Mouse (Mus musculus): ENCODE data around the gene Capn8. TPM values are rescaled to one million over a fixed set of nuclear protein-coding genes. Genes with fewer than 3 reads are reported as not detected.

Capn8 gene
- polyA plus RNA-seq, 1 experiment: 0.03 TPM

- no peak for DNase-seq
- WGBS: 62% methylated on average over 16 of the region's 16 CpGs
- Histone ChIP-seq H3K4me1 (ENCODE audit: control insufficient read depth, insufficient read depth, low read length) (no peaks in the 10 kb centered on the region), H3K27me3 (replicated peaks; ENCODE audit: control insufficient read depth, insufficient read depth, low read length) (no peaks in the 10 kb centered on the region), H3K27ac (ENCODE audit: insufficient read depth, low read depth, low read length) (no peak overlapping the region), H3K36me3 (ENCODE audit: control insufficient read depth, insufficient read depth, low read length) (no peaks in the 10 kb centered on the region), H3K4me3 (ENCODE audit: insufficient read depth, low read depth, low read length) (no peak overlapping the region)
- no peak for TF ChIP-seq CTCF (conservative IDR thresholded peaks at IDR 0.05; ENCODE audit: insufficient read depth, insufficient read length, low read depth, low read length)
- TF ChIP-seq POLR2A (IDR thresholded peaks at IDR 0.05; ENCODE audit: low read depth, low read length): no peak
Observed at GRCm38 (mm10) chr1:182618200-182618947, 53.6 kb downstream of the Capn8 start.

GRCm38 (mm10) chr1:182620470-182620869 lies 55.7 kb downstream of the Capn8 start:
- Histone ChIP-seq H3K36me3 (ENCODE audit: control insufficient read depth, insufficient read depth, low read length) (no peaks in the 10 kb centered on the region), H3K27ac (ENCODE audit: insufficient read depth, low read depth, low read length) (no peak overlapping the region), H3K4me1 (ENCODE audit: control insufficient read depth, insufficient read depth, low read length) (no peaks in the 10 kb centered on the region), H3K4me3 (ENCODE audit: insufficient read depth, low read depth, low read length) (no peak overlapping the region), H3K27me3 (replicated peaks; ENCODE audit: control insufficient read depth, insufficient read depth, low read length) (no peaks in the 10 kb centered on the region)
- WGBS: 59% methylated on average over 4 of the region's 4 CpGs
- no peak for DNase-seq
- no peak for TF ChIP-seq CTCF (conservative IDR thresholded peaks at IDR 0.05; ENCODE audit: insufficient read depth, insufficient read length, low read depth, low read length)

DNA sequence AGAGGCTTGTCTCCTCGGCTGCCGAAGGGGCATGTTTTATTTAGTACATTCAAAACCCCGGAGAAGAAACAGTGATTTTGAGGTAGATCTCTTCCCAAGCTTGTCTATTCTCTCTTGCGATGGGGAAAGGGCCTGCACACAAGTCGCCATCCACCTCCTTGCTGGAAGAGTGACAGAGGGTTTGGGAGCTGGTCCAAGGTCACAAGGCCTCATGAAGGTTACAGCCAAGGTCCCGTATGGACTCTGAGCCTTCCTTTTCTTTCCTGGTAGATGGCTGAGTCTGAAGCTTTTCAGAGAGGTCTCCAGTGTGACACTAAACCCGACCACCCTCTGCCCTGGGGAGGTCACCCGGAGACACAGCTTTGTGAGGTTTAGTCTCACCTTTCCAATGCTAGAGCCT lies 56.4 kb downstream of the Capn8 start:
- no peak overlapping the region for H3K4me3 ChIP-seq (ENCODE audit: insufficient read depth, low read depth, low read length)
- no peak overlapping the region for H3K27ac ChIP-seq (ENCODE audit: insufficient read depth, low read depth, low read length)
- H3K36me3 ChIP-seq (ENCODE audit: control insufficient read depth, insufficient read depth, low read length): no peaks in the 10 kb centered on the region
- H3K27me3 ChIP-seq (replicated peaks; ENCODE audit: control insufficient read depth, insufficient read depth, low read length): no peaks in the 10 kb centered on the region
- TF ChIP-seq CTCF (conservative IDR thresholded peaks at IDR 0.05; ENCODE audit: insufficient read depth, insufficient read length, low read depth, low read length) (no peak), POLR2A (IDR thresholded peaks at IDR 0.05; ENCODE audit: low read depth, low read length) (no peak)
- DNase-seq: peak; percentile 48
- H3K4me1 ChIP-seq (ENCODE audit: control insufficient read depth, insufficient read depth, low read length): no peaks in the 10 kb centered on the region
- 76% methylated on average over 8 of the region's 8 CpGs for WGBS

- no peaks in the 10 kb centered on the region for H3K36me3 ChIP-seq (ENCODE audit: control insufficient read depth, insufficient read depth, low read length)
- H3K4me3 ChIP-seq (ENCODE audit: insufficient read depth, low read depth, low read length): no peak overlapping the region
- WGBS: 42% methylated on average over 1 of the region's 1 CpGs
- DNase-seq: no peak
- H3K4me1 ChIP-seq (ENCODE audit: control insufficient read depth, insufficient read depth, low read length): no peaks in the 10 kb centered on the region
- TF ChIP-seq POLR2A (IDR thresholded peaks at IDR 0.05; ENCODE audit: low read depth, low read length) (no peak), CTCF (conservative IDR thresholded peaks at IDR 0.05; ENCODE audit: insufficient read depth, insufficient read length, low read depth, low read length) (no peak)
- no peaks in the 10 kb centered on the region for H3K27me3 ChIP-seq (replicated peaks; ENCODE audit: control insufficient read depth, insufficient read depth, low read length)
- no peak overlapping the region for H3K27ac ChIP-seq (ENCODE audit: insufficient read depth, low read depth, low read length)
Observed at GRCm38 (mm10) chr1:182626197-182626596, 61.4 kb downstream of the Capn8 start.

DNA sequence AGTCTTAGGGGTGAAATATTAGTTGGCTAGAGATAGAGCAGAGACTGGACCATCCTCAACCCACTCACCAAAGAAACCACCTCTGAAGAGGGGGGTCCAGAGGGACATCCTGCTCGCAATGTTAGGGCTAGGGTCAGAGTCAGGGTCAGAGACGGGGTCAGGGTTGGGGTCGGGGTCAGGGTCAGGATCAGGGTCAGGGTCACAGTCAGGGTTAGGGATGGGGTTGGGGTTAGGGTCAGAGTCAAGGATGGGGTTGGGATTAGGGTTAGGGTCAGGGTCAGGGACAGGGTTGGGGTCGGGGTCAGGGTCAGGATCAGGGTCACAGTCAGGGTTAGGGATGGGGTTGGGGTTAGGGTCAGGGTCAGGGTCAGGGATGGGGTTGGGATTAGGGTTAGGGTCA lies 64.4 kb downstream of the Capn8 start:
- WGBS: 92% methylated on average over 4 of the region's 4 CpGs
- no peaks in the 10 kb centered on the region for H3K36me3 ChIP-seq (ENCODE audit: control insufficient read depth, insufficient read depth, low read length)
- no peak overlapping the region for H3K27ac ChIP-seq (ENCODE audit: insufficient read depth, low read depth, low read length)
- H3K4me3 ChIP-seq (ENCODE audit: insufficient read depth, low read depth, low read length): no peak overlapping the region
- TF ChIP-seq POLR2A (IDR thresholded peaks at IDR 0.05; ENCODE audit: low read depth, low read length) (no peak), CTCF (conservative IDR thresholded peaks at IDR 0.05; ENCODE audit: insufficient read depth, insufficient read length, low read depth, low read length) (no peak)
- H3K4me1 ChIP-seq (ENCODE audit: control insufficient read depth, insufficient read depth, low read length): no peaks in the 10 kb centered on the region
- DNase-seq: no peak
- no peaks in the 10 kb centered on the region for H3K27me3 ChIP-seq (replicated peaks; ENCODE audit: control insufficient read depth, insufficient read depth, low read length)

- no peak for DNase-seq
- H3K4me1 ChIP-seq (ENCODE audit: control insufficient read depth, insufficient read depth, low read length): no peaks in the 10 kb centered on the region
- no peaks in the 10 kb centered on the region for H3K36me3 ChIP-seq (ENCODE audit: control insufficient read depth, insufficient read depth, low read length)
- no peak overlapping the region for H3K4me3 ChIP-seq (ENCODE audit: insufficient read depth, low read depth, low read length)
- no peak overlapping the region for H3K27ac ChIP-seq (ENCODE audit: insufficient read depth, low read depth, low read length)
- TF ChIP-seq POLR2A (IDR thresholded peaks at IDR 0.05; ENCODE audit: low read depth, low read length) (no peak), CTCF (conservative IDR thresholded peaks at IDR 0.05; ENCODE audit: insufficient read depth, insufficient read length, low read depth, low read length) (no peak)
- WGBS: 78% methylated on average over 12 of the region's 12 CpGs
- H3K27me3 ChIP-seq (replicated peaks; ENCODE audit: control insufficient read depth, insufficient read depth, low read length): no peaks in the 10 kb centered on the region
Observed at GRCm38 (mm10) chr1:182633712-182634294, 69.0 kb downstream of the Capn8 start.

- Histone ChIP-seq H3K4me1 (ENCODE audit: control insufficient read depth, insufficient read depth, low read length) (no peaks in the 10 kb centered on the region), H3K4me3 (ENCODE audit: insufficient read depth, low read depth, low read length) (no peak overlapping the region), H3K27ac (ENCODE audit: insufficient read depth, low read depth, low read length) (no peak overlapping the region), H3K36me3 (ENCODE audit: control insufficient read depth, insufficient read depth, low read length) (no peaks in the 10 kb centered on the region), H3K27me3 (replicated peaks; ENCODE audit: control insufficient read depth, insufficient read depth, low read length) (no peaks in the 10 kb centered on the region)
- WGBS: 39% methylated on average over 7 of the region's 7 CpGs
- no peak for TF ChIP-seq POLR2A (IDR thresholded peaks at IDR 0.05; ENCODE audit: low read depth, low read length)
- DNase-seq: no peak
Observed at GRCm38 (mm10) chr1:182639016-182639415, 74.2 kb downstream of the Capn8 start.
